Mouse (Mus musculus) G1E (cell line): ENCODE results near the gene Phf10.

Experiments used
- CTCF ChIP-seq: IDR thresholded peaks from 2 replicates; pipeline ENCODE4 v1.5.1; 2012; ENCODE audit warnings: low read depth, low read length, inconsistent platforms, mixed read lengths
- GATA1 ChIP-seq: IDR thresholded peaks from 2 replicates; pipeline ENCODE4 v1.6.1; 2012; ENCODE audit warnings: borderline replicate concordance, low read length, inconsistent platforms, mixed read lengths
- POLR2AphosphoS5 ChIP-seq: IDR thresholded peaks from 2 replicates; pipeline ENCODE4 v1.6.1; 2012; ENCODE audit warnings: low read depth, low read length, inconsistent platforms; ENCODE audit not compliant: insufficient replicate concordance

GRCm38 (mm10) chr17:14953452-14953851, 7.6 kb downstream of the Phf10 start:
- no peak for TF ChIP-seq GATA1
- no peak for TF ChIP-seq CTCF
- TF ChIP-seq POLR2AphosphoS5 = no peak
